ENCODE assay signal across 25 mouse cellular contexts in genomic region chr15:89137378-89138045, GRCm38 (mm10). TPM values are rescaled to one million over a fixed set of nuclear protein-coding genes. Genes with fewer than 3 reads are reported as not detected.
DNase-seq lines count a peak whose midpoint lies in the region; ATAC-seq and TF ChIP-seq lines count a peak whose summit lies in the region.
"Had no signal": no experiment of that assay in that cellular context is flagged by ENCODE, and none has a peak within 500 bp of the region (broad histone marks: within the 10 kb centered on the region; RNA-seq: fewer than 3 reads in every experiment).

No protein-coding gene starts in this region.

- H3K9me3 ChIP-seq in midbrain, postnatal 0 days (ENCODE audit: low read length), result no peaks in the 10 kb centered on the region
- H3K9me3 ChIP-seq: embryonic facial prominence, embryonic 10.5 days; forebrain, embryonic 12.5 days; G1E; hindbrain, embryonic 15.5 days; limb, embryonic 13.5 days; liver, embryonic 13.5 days; midbrain, embryonic 10.5 days; neural tube, embryonic 13.5 days had no signal

- H3K79me2 ChIP-seq in heart, adult 2 months (replicated peaks; ENCODE audit: control insufficient read depth, insufficient read depth, low read length), result no peaks in the 10 kb centered on the region
- no peaks in the 10 kb centered on the region for H3K79me2 ChIP-seq in myocyte (ENCODE audit: control insufficient read depth, insufficient read depth)

- no peaks in the 10 kb centered on the region for H3K27me3 ChIP-seq in heart, adult 2 months (ENCODE audit: control insufficient read depth, insufficient read depth, low read length)
- no peaks in the 10 kb centered on the region for H3K27me3 ChIP-seq in myocyte (ENCODE audit: control insufficient read depth, insufficient read depth, insufficient read length)
- peaks cover 5% of the 10 kb centered on the region; the same call in 1 of the 2 replicates for H3K27me3 ChIP-seq in midbrain, postnatal 0 days (ENCODE audit: insufficient read depth, low read length)

- 56% methylated on average over 11 of the region's 11 CpGs for WGBS in heart, adult 2 months
- WGBS in midbrain, postnatal 0 days, result 78% methylated on average over 11 of the region's 11 CpGs

- intact Hi-C loops in heart, adult 2 months (cut with DNase I), result no loop called here
- intact Hi-C loops in heart, postnatal 14 days (cut with DNase I), result no loop called here

- no peak overlapping the region for H3ac ChIP-seq in myocyte (ENCODE audit: control insufficient read depth, insufficient read length)

- H3K36me3 ChIP-seq in heart, adult 2 months (ENCODE audit: control insufficient read depth, insufficient read depth, low read length), result no peaks in the 10 kb centered on the region
- no peaks in the 10 kb centered on the region for H3K36me3 ChIP-seq in myocyte (ENCODE audit: control insufficient read depth, insufficient read depth)
- no peaks in the 10 kb centered on the region for H3K36me3 ChIP-seq in midbrain, postnatal 0 days (ENCODE audit: insufficient read depth, low read length)
- H3K36me3 ChIP-seq: hindbrain, embryonic 15.5 days; limb, embryonic 13.5 days; liver, embryonic 13.5 days had no signal

- ATAC-seq in midbrain, postnatal 0 days (ENCODE audit: low FRiP score), result no peak
- ATAC-seq: activated CD4-positive, CD25-positive, alpha-beta regulatory T cell, adult 4 months; intestine, postnatal 0 days had no signal

- TF ChIP-seq CTCF in heart, adult 2 months (IDR thresholded peaks at IDR 0.05), result no peak
- TF ChIP-seq CTCF in midbrain, postnatal 0 days (IDR thresholded peaks at IDR 0.05), result no peak

- no peak overlapping the region for H3K4me3 ChIP-seq in heart, adult 2 months
- no peak overlapping the region for H3K4me3 ChIP-seq in myocyte
- no peak overlapping the region for H3K4me3 ChIP-seq in midbrain, postnatal 0 days (ENCODE audit: low read depth, low read length)
- H3K4me3 ChIP-seq: embryonic facial prominence, embryonic 10.5 days; forebrain, embryonic 12.5 days; hindbrain, embryonic 15.5 days; limb, embryonic 13.5 days; liver, embryonic 13.5 days; midbrain, embryonic 10.5 days; neural tube, embryonic 13.5 days had no signal

- no peak for TF ChIP-seq POLR2A in heart, adult 2 months (IDR thresholded peaks at IDR 0.05; ENCODE audit: insufficient read depth, low read depth, low read length)
- TF ChIP-seq POLR2A in myocyte (IDR thresholded peaks at IDR 0.05; ENCODE audit: insufficient read length, low read depth), result no peak

- 0 out of 2 replicates have a peak overlapping the region, but pooled peaks have one; percentile 7 for H3K9ac ChIP-seq in heart, adult 2 months (ENCODE audit: low read depth, low read length)
- H3K9ac ChIP-seq in midbrain, postnatal 0 days (replicated peaks; ENCODE audit: low read length, poor library complexity, severe bottlenecking), result no peak overlapping the region
- H3K9ac ChIP-seq: forebrain, embryonic 12.5 days; hindbrain, embryonic 15.5 days; limb, embryonic 13.5 days; liver, embryonic 13.5 days; lung, embryonic 14.5 days; neural tube, embryonic 13.5 days had no signal

- peaks cover 16% of the 10 kb centered on the region for H3K4me1 ChIP-seq in heart, adult 2 months (ENCODE audit: control insufficient read depth, insufficient read depth, low read length)
- peaks cover 10% of the 10 kb centered on the region; the same call in 1 of the 2 replicates for H3K4me1 ChIP-seq in midbrain, postnatal 0 days (ENCODE audit: insufficient read depth, low read length)

- TF ChIP-seq EP300 in heart, adult 2 months (IDR thresholded peaks at IDR 0.05; ENCODE audit: insufficient read depth, low read depth, low read length), result no peak

- peak; percentile 62 for DNase-seq in cerebellum, adult 9-10 months
- no peak for DNase-seq in cerebellum, adult 8-10 months
- DNase-seq in heart, adult 2 months, result no peak
- no peak for DNase-seq in heart, postnatal 14 days
- DNase-seq in layer of hippocampus, adult 9-11 months, result peak; percentile 37
- DNase-seq in layer of hippocampus, adult 11-12 months (ENCODE audit: low spot score), result no peak
- no peak for DNase-seq in midbrain, postnatal 0 days (ENCODE audit: low spot score)
- DNase-seq: adrenal gland, postnatal 36 days; layer of hippocampus, postnatal 36 days; liver, embryonic 13.5 days; lung, embryonic 14.5 days; right cerebral cortex, adult 18-20 months; thymus, postnatal 14 days had no signal

- H3K4me2 ChIP-seq in myocyte (ENCODE audit: low read depth), result peak overlapping the region; percentile 22
- no peak overlapping the region for H3K4me2 ChIP-seq in midbrain, postnatal 0 days (ENCODE audit: low read depth, low read length, poor library complexity, severe bottlenecking)
- H3K4me2 ChIP-seq: forebrain, embryonic 12.5 days; hindbrain, embryonic 15.5 days; limb, embryonic 13.5 days; liver, embryonic 13.5 days; lung, embryonic 14.5 days; neural tube, embryonic 13.5 days had no signal

- H3K27ac ChIP-seq in heart, adult 2 months, result no peak overlapping the region; the same call in 1 of the 2 replicates
- no peak overlapping the region for H3K27ac ChIP-seq in midbrain, postnatal 0 days (ENCODE audit: low read depth, low read length)
- H3K27ac ChIP-seq: embryonic facial prominence, embryonic 10.5 days; forebrain, embryonic 12.5 days; hindbrain, embryonic 15.5 days; limb, embryonic 13.5 days; liver, embryonic 13.5 days; macrophage; midbrain, embryonic 10.5 days; neural tube, embryonic 13.5 days had no signal

TF ChIP-seq in myocyte, 11 proteins besides CTCF, POLR2A, EP300 and RAD21:
- TF ChIP-seq REST (IDR thresholded peaks at IDR 0.05; ENCODE audit: insufficient read depth, insufficient read length) (no peak), MYOG (IDR thresholded peaks at IDR 0.05; ENCODE audit: control insufficient read depth in 1 of 3, insufficient read depth in 1 of 3, insufficient read length in 2 of 3, low read depth in 2 of 3) (peak in 1 of 3 experiments; percentile 32)

RNA-seq across cellular contexts. Expression of gene Mapk12, which starts 3.0 kb away (rescaled TPM):
- total RNA-seq in heart, adult 2 months (2021), result 10 to 100 TPM; 20.7 to 21.1 TPM
- 30.5 and 43.2 TPM in 2 replicates for polyA plus RNA-seq in heart, adult 2 months (2012; rRNA removed)
- total RNA-seq in heart, postnatal 14 days (2021), result 10 to 100 TPM; 16.8 to 18.7 TPM
- 35.0 TPM for polyA plus RNA-seq in myocyte (2012; fragmentation: generic; extraction: Trizol)
- total RNA-seq in midbrain, postnatal 0 days (2014; rRNA removed), result 1.5 and 4.7 TPM in 2 replicates
- polyA plus RNA-seq in midbrain, postnatal 0 days (2015; fragmentation: Nextera tagmentation; extraction: Ambion mirVana), result 2.0 and 3.2 TPM in 2 replicates
- total RNA-seq: common myeloid progenitor, adult 5-6 weeks had no signal
- polyA plus RNA-seq: G1E had no signal

RNA-seq across cellular contexts. Expression of gene Hdac10, which starts 9.0 kb away (rescaled TPM):
- total RNA-seq in heart, adult 2 months (2021), result 1 to 10 TPM; 6.3 to 7.6 TPM
- 19.5 and 23.1 TPM in 2 replicates for polyA plus RNA-seq in heart, adult 2 months (2012; rRNA removed)
- total RNA-seq in heart, postnatal 14 days (2021), result 1 to 10 TPM; 7.2 to 8.4 TPM
- 11.7 TPM for polyA plus RNA-seq in myocyte (2012; fragmentation: generic; extraction: Trizol)
- 24.4 and 26.4 TPM in 2 replicates for total RNA-seq in midbrain, postnatal 0 days (2014; rRNA removed)
- polyA plus RNA-seq in midbrain, postnatal 0 days (2015; fragmentation: Nextera tagmentation; extraction: Ambion mirVana), result 24.5 and 25.6 TPM in 2 replicates

RNA-seq across cellular contexts. Expression of gene Mapk11, which starts 11.9 kb away (rescaled TPM):
- total RNA-seq in heart, adult 2 months (2021), result 1 to 10 TPM; 1.9 to 2.0 TPM
- 4.7 and 5.2 TPM in 2 replicates for polyA plus RNA-seq in heart, adult 2 months (2012; rRNA removed)
- total RNA-seq in heart, postnatal 14 days (2021), result 1 to 10 TPM; 2.3 to 3.7 TPM
- polyA plus RNA-seq in myocyte (2012; fragmentation: generic; extraction: Trizol), result 9.1 TPM
- total RNA-seq in midbrain, postnatal 0 days (2014; rRNA removed), result 26.9 and 34.8 TPM in 2 replicates
- 18.9 and 19.3 TPM in 2 replicates for polyA plus RNA-seq in midbrain, postnatal 0 days (2015; fragmentation: Nextera tagmentation; extraction: Ambion mirVana)

RNA-seq across cellular contexts. Expression of gene Tubgcp6, which starts 14.6 kb away (rescaled TPM):
- 1 to 10 TPM; 7.3 to 8.7 TPM for total RNA-seq in heart, adult 2 months (2021)
- 16.2 and 18.7 TPM in 2 replicates for polyA plus RNA-seq in heart, adult 2 months (2012; rRNA removed)
- 10 to 100 TPM; 12.0 to 12.7 TPM for total RNA-seq in heart, postnatal 14 days (2021)
- 15.0 TPM for polyA plus RNA-seq in myocyte (2012; fragmentation: generic; extraction: Trizol)
- total RNA-seq in midbrain, postnatal 0 days (2014; rRNA removed), result 46.1 and 68.0 TPM in 2 replicates
- polyA plus RNA-seq in midbrain, postnatal 0 days (2015; fragmentation: Nextera tagmentation; extraction: Ambion mirVana), result 10.8 and 11.0 TPM in 2 replicates

RNA-seq across cellular contexts. Expression of gene Plxnb2, which starts 43.1 kb away (rescaled TPM):
- total RNA-seq in heart, adult 2 months (2021), result 10 to 100 TPM; 75.7 to 93.5 TPM
- polyA plus RNA-seq in heart, adult 2 months (2012; rRNA removed), result 92.3 and 121 TPM in 2 replicates
- total RNA-seq in heart, postnatal 14 days (2021), result 100 to 1,000 TPM in 1 of 2 experiments, 10 to 100 TPM in 1; 98.2 to 101 TPM
- 278 TPM for polyA plus RNA-seq in myocyte (2012; fragmentation: generic; extraction: Trizol)
- total RNA-seq in midbrain, postnatal 0 days (2014; rRNA removed), result 153 and 199 TPM in 2 replicates
- polyA plus RNA-seq in midbrain, postnatal 0 days (2015; fragmentation: Nextera tagmentation; extraction: Ambion mirVana), result 46.8 and 50.4 TPM in 2 replicates

Comparison
In these comparisons a context has a peak if more than half of its experiments do, and no peak if none do; other contexts are left out.
1. DNase-seq: peak in cerebellum, adult 9-10 months (single experiment) and layer of hippocampus, adult 9-11 months (single experiment); none in cerebellum, adult 8-10 months (single experiment), heart, adult 2 months (0 of 2), heart, postnatal 14 days (0 of 2), layer of hippocampus, adult 11-12 months (single experiment) and midbrain, postnatal 0 days (single experiment).